Mouse (Mus musculus) hindbrain, embryonic 13.5 days (tissue): ENCODE results near the gene 2310002L09Rik. TPM values are rescaled to one million over a fixed set of nuclear protein-coding genes. Genes with fewer than 3 reads are reported as not detected.
"Not testable (repeated sequence)": the region's sequence is repeated elsewhere in the genome, so short reads cannot be mapped to it uniquely, and the experiment has no call there.

Experiments used
- ATAC-seq: fragments of 200-750 bp; cut with Nextera tagmentation; 2 replicates; pipeline ENCODE4 v1.8.0; 2017; ENCODE audit warnings: moderate TSS enrichment; ENCODE audit not compliant: low FRiP score
- H3K27ac ChIP-seq: fragments of 300-500 bp; sonication (generic); 2 replicates; pipeline ENCODE4 v1.5.1; 2015; ENCODE audit warnings: inconsistent platforms, mild to moderate bottlenecking, moderate library complexity
- H3K27me3 ChIP-seq: fragments of 300-500 bp; sonication (generic); 2 replicates; pipeline ENCODE4 v1.6.1; 2015; ENCODE audit warnings: mild to moderate bottlenecking, inconsistent platforms
- H3K36me3 ChIP-seq: fragments of 300-500 bp; sonication (generic); 2 replicates; pipeline ENCODE4 v1.6.1; 2015; ENCODE audit warnings: mild to moderate bottlenecking, inconsistent platforms
- H3K4me1 ChIP-seq: fragments of 300-500 bp; sonication (generic); replicated peaks from 2 replicates; pipeline ENCODE4 v1.6.1; 2015; ENCODE audit warnings: inconsistent platforms
- H3K4me2 ChIP-seq: fragments of 300-500 bp; sonication (generic); 2 replicates; pipeline ENCODE4 v1.6.1; 2015; ENCODE audit warnings: inconsistent platforms, mild to moderate bottlenecking, moderate library complexity
- H3K4me3 ChIP-seq: fragments of 300-500 bp; sonication (generic); 2 replicates; pipeline ENCODE4 v1.5.1; 2015; ENCODE audit warnings: mild to moderate bottlenecking, inconsistent platforms
- H3K9ac ChIP-seq: fragments of 300-500 bp; sonication (generic); 2 replicates; pipeline ENCODE4 v1.6.1; 2015; ENCODE audit warnings: mild to moderate bottlenecking, inconsistent platforms
- H3K9me3 ChIP-seq: fragments of 300-500 bp; sonication (generic); 2 replicates; pipeline ENCODE4 v1.6.1; 2016; ENCODE audit warnings: inconsistent platforms
- WGBS: fragments of 180-500 bp; shearing (Covaris S2); methylation state at CpG from one replicate; pipeline ENCODE4 v1.1.7; 2015; 5-methylcytosine and 5-hydroxymethylcytosine counted together
- polyA plus RNA-seq: library from polyadenylated mRNA; unstranded; fragments of >200 nt; fragmentation: Nextera tagmentation; extraction: Ambion mirVana; gene quantifications from 2 replicates; pipeline ENCODE4 v1.2.1, GENCODE M21; 2015

Gene 2310002L09Rik
- polyA plus RNA-seq, result 0.23 TPM in 1 of 2 replicates, not detected in the other

DNA sequence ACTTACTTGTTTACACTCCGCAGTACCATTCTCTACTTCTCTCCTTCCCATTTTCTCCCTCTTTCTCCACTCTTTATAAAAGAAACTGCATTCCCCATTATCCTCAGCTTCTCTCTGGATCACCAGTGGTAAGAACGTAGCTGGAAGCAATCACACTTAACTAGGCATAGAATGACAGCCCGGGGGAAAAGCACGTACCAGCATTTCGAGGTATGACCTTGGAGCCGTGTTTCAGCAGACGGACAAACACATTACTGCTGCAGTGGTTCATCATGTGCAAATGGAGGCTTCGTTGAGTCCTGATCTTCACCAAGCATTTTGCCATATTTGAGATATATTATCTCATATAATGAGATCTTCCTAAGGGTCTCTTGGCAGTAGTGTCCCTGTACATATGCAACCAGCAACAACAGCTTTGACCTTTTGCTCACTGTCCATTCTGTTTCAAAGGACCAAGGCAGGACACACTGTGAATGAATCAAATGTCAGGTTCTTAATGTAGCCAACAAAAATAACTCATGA lies at the start of gene 2310002L09Rik:
TSS of gene 2310002L09Rik (minus strand) at position 472 of the 522 bp plus-strand sequence.
- Histone ChIP-seq H3K9ac (no peak within 1 kb of the TSS), H3K36me3 (no peaks in the 10 kb centered on the region), H3K4me2 (no peak within 1 kb of the TSS), H3K27me3 (no peaks in the 10 kb centered on the region), H3K4me3 (no peak within 1 kb of the TSS), H3K27ac (no peak within 1 kb of the TSS), H3K9me3 (no peaks in the 10 kb centered on the region), H3K4me1 (no peaks in the 10 kb centered on the region)
- no peak for ATAC-seq
- WGBS, result 84% methylated on average over 8 of the region's 8 CpGs

DNA sequence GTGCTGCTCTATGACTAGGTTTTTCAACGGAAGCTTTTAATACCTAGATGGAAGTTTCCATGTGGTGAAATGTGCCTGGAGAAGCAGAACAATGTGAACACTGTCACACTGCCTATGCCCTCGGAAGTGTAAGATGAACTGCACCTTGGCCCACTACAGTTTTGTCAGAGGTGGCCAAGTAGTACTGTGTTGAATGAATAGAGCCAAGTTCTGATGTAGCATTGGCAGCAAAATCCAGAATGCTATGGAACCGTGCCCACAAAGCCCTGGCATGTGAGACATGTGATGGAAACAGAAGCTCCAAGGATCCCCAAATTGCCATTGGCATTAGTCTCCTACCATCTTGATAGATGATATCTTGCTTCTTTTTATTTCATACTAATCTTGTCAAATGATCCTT lies 29.8 kb upstream of the 2310002L09Rik start:
- no peak for ATAC-seq
- Histone ChIP-seq H3K4me3 (no peak overlapping the region), H3K9me3 (no peaks in the 10 kb centered on the region), H3K4me1 (no peaks in the 10 kb centered on the region), H3K36me3 (no peaks in the 10 kb centered on the region), H3K27ac (no peak overlapping the region), H3K27me3 (no peaks in the 10 kb centered on the region), H3K9ac (no peak overlapping the region), H3K4me2 (no peak overlapping the region)
- WGBS, result 83% methylated on average over 3 of the region's 3 CpGs

DNA sequence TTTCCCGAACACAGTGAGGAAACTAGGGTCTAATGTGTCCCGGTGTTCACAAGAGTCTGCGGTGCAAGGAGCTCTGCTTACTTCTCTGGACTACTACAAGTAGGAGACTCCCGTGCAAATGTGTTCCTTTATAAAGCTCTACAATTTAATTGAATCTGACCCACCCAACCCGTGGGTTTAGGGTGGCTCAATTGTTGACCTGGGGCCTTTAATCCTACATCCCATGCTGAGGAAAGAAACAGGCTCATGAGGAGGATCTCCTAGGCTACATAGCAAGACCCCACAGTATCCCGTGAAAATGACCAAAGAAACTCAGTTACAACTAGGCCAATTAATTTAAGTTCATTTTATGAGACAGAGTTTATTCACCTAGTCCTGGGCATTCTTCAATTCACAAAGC lies 30.0 kb downstream of the 2310002L09Rik start, which contains the start of gene Gm11756:
TSS of gene Gm11756 (minus strand) at position 101 of the 400 bp plus-strand sequence.
- WGBS, result 94% methylated on average over 6 of the region's 6 CpGs
- not testable (repeated sequence) for ATAC-seq, H3K36me3 ChIP-seq, H3K27me3 ChIP-seq, H3K4me2 ChIP-seq, H3K9me3 ChIP-seq, H3K4me3 ChIP-seq, H3K9ac ChIP-seq, H3K27ac ChIP-seq, H3K4me1 ChIP-seq

DNA sequence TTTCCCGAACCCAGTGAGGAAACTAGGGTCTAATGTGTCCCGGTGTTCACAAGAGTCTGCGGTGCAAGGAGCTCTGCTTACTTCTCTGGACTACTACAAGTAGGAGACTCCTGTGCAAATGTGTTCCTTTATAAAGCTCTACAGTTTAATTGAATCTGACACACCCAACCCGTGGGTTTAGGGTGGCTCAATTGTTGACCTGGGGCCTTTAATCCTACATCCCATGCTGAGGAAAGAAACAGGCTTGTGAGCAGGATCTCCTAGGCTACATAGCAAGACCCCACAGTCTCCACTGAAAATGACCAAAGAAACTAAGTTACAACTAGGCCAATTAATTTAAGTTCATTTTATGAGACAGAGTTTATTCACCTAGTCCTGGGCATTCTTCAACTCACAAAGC lies 44.8 kb downstream of the 2310002L09Rik start, which contains the start of gene Gm13871:
TSS of gene Gm13871 (minus strand) at position 101 of the 400 bp plus-strand sequence.
- WGBS, result no CpG with 5 or more reads among the region's 4 CpGs
- H3K9ac ChIP-seq, H3K4me3 ChIP-seq, H3K36me3 ChIP-seq, ATAC-seq, H3K9me3 ChIP-seq, H3K4me2 ChIP-seq, H3K4me1 ChIP-seq, H3K27ac ChIP-seq, H3K27me3 ChIP-seq: not testable (repeated sequence)

DNA sequence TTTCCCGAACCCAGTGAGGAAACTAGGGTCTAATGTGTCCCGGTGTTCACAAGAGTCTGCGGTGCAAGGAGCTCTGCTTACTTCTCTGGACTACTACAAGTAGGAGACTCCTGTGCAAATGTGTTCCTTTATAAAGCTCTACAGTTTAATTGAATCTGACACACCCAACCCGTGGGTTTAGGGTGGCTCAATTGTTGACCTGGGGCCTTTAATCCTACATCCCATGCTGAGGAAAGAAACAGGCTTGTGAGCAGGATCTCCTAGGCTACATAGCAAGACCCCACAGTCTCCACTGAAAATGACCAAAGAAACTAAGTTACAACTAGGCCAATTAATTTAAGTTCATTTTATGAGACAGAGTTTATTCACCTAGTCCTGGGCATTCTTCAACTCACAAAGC lies 59.6 kb downstream of the 2310002L09Rik start, which contains the start of gene Gm11757:
TSS of gene Gm11757 (minus strand) at position 101 of the 400 bp plus-strand sequence.
- not testable (repeated sequence) for H3K9me3 ChIP-seq, H3K36me3 ChIP-seq, H3K27me3 ChIP-seq, H3K4me1 ChIP-seq, H3K27ac ChIP-seq, H3K9ac ChIP-seq, ATAC-seq, H3K4me3 ChIP-seq, H3K4me2 ChIP-seq
- no CpG with 5 or more reads among the region's 4 CpGs for WGBS

Other genes starting within 250 kb of the 2310002L09Rik start
- 0.22 and 0.31 TPM in 2 replicates for gene Rasef, start 159.9 kb downstream of the 2310002L09Rik start, polyA plus RNA-seq
- gene Gm11758, start 74.6 kb downstream of the 2310002L09Rik start, polyA plus RNA-seq, result not detected in 2 replicates
- not detected in 2 replicates for gene Gm11757, start 59.7 kb downstream of the 2310002L09Rik start, polyA plus RNA-seq
- gene Gm13871, start 44.9 kb downstream of the 2310002L09Rik start, polyA plus RNA-seq, result not detected in 2 replicates
- not detected in 2 replicates for gene Gm11756, start 30.1 kb downstream of the 2310002L09Rik start, polyA plus RNA-seq
- 28.1 and 28.6 TPM in 2 replicates for gene Frmd3, start 62.6 kb upstream of the 2310002L09Rik start, polyA plus RNA-seq